Mouse (Mus musculus) kidney, adult 11 months (tissue): ENCODE results near the gene Rars.
"Not testable (repeated sequence)": the region's sequence is repeated elsewhere in the genome, so short reads cannot be mapped to it uniquely, and the experiment has no call there.

Experiments
- DNase-seq: peaks from one replicate; pipeline ENCODE4 v3.0.0; 2022

The Rars gene

GRCm38 (mm10) chr11:35838345-35839338 lies 4.3 kb upstream of the Rars start:
- DNase-seq = peak; percentile 82

- no peak for DNase-seq
Observed at GRCm38 (mm10) chr11:35837156-35838126, 3.1 kb upstream of the Rars start.

GRCm38 (mm10) chr11:35833270-35833669 lies 1.0 kb downstream of the Rars start:
- DNase-seq = no peak

GRCm38 (mm10) chr11:35832139-35832538 lies 2.2 kb downstream of the Rars start:
- no peak for DNase-seq

- no peak for DNase-seq
Observed at GRCm38 (mm10) chr11:35827714-35828113, 6.6 kb downstream of the Rars start.

GRCm38 (mm10) chr11:35816316-35816715 lies 18.0 kb downstream of the Rars start:
- no peak for DNase-seq

- no peak for DNase-seq
Observed at GRCm38 (mm10) chr11:35811458-35811857, 22.8 kb downstream of the Rars start.

- DNase-seq = no peak
Observed at GRCm38 (mm10) chr11:35801332-35801731, 33.0 kb downstream of the Rars start.

GRCm38 (mm10) chr11:35798874-35799273 lies 35.4 kb downstream of the Rars start, which contains the start of gene Fbll1:
Fbll1 (minus strand) TSS chr11:35798884.
- no peak for DNase-seq

- DNase-seq = no peak
Observed at GRCm38 (mm10) chr11:35798495-35798820, 35.8 kb downstream of the Rars start.

GRCm38 (mm10) chr11:35797751-35798494 lies 36.4 kb downstream of the Rars start:
- DNase-seq = no peak

GRCm38 (mm10) chr11:35792800-35793199 lies 41.5 kb downstream of the Rars start:
- not testable (repeated sequence) for DNase-seq

GRCm38 (mm10) chr11:35788443-35788842 lies 45.9 kb downstream of the Rars start:
- no peak for DNase-seq

- DNase-seq = no peak
Observed at GRCm38 (mm10) chr11:35784537-35784936, 49.8 kb downstream of the Rars start.

- DNase-seq = no peak
Observed at GRCm38 (mm10) chr11:35784002-35784401, 50.3 kb downstream of the Rars start.

- DNase-seq = peak; percentile 47
Observed at GRCm38 (mm10) chr11:35783038-35783437, 51.3 kb downstream of the Rars start.

GRCm38 (mm10) chr11:35782444-35782843 lies 51.9 kb downstream of the Rars start:
- DNase-seq = no peak

- no peak for DNase-seq
Observed at GRCm38 (mm10) chr11:35780336-35780735, 54.0 kb downstream of the Rars start.

GRCm38 (mm10) chr11:35776452-35776851 lies 57.9 kb downstream of the Rars start:
- DNase-seq = no peak

GRCm38 (mm10) chr11:35775606-35776005 lies 58.7 kb downstream of the Rars start:
- no peak for DNase-seq

GRCm38 (mm10) chr11:35770741-35771504 lies 63.4 kb downstream of the Rars start:
- DNase-seq = no peak
